Mouse (Mus musculus): ENCODE data around the gene Usp9x. TPM values are rescaled to one million over a fixed set of nuclear protein-coding genes. Genes with fewer than 3 reads are reported as not detected.

Gene Usp9x
- total RNA-seq (2015; ENCODE audit: low replicate concordance) = 52.8 and 65.0 TPM in 2 replicates
- 61.0 and 71.4 TPM in 2 replicates for total RNA-seq (2017; ENCODE audit: low replicate concordance)

- ATAC-seq (replicated peaks; ENCODE audit: low FRiP score, poor library complexity, severe bottlenecking) = peak; percentile 79
These were observed at the start of gene Usp9x for GRCm38 (mm10) chrX:13071241-13071775. Gene Usp9x (plus strand): TSS chrX:13071498.

DNA sequence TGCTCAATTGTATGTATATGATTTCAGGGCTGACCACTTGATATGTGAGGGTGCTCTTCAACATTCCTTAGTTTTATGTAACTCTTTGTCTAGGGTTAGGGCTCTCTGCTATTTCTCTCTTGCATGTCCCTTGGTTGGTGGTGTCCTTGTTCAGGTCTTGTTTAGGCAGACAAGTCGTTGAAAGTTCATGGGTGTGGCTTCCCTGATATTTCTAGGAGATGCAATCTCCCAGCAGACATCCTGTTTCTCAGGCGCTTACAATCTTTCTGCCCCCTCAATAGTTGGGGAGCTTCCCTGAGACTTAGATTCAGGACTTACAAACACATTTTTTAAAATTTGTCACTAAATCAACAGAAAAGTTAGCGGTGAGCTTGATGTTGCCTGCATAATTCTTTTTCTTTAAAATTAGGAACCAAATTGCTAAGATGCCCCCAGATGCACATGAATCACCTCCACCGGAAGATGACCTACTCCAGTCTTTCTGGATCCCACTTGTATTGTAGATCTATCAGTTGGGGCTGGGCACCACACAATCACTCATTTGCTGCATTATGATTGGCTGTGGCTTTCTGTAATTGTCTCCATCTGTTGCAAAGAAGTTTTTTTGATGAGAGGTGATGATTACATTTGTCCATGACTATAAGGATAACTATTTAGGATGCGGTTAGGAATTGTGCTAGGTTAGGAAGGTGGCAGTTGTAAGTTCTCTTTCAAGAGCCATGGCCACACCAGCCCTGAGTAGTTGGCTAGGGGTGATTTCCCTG is 48.6 kb upstream of the Usp9x start:
- no peak for ATAC-seq (replicated peaks; ENCODE audit: low FRiP score, poor library complexity, severe bottlenecking)

GRCm38 (mm10) chrX:13024539-13025202 is 46.6 kb upstream of the Usp9x start:
- ATAC-seq (replicated peaks; ENCODE audit: low FRiP score, poor library complexity, severe bottlenecking) = no peak

DNA sequence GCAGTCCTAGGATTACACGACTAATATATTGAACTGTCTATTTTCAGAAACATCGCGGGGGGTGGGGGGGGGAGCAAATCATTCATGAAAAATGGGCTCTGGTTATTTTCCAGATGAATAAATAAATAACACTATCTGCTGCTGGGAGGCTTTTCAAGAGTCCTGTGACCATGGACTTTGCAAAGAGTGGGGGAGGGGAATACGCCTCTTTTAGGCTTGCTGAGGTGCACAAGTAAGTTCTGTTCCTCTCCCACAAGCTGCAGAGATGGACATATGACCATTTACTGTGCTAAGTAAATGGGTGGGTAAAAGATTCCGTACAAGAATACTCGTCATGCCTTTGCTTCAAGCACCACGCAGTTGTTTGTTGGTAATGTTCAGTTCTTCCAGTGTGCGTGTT is 46.0 kb upstream of the Usp9x start:
- ATAC-seq (replicated peaks; ENCODE audit: low FRiP score, poor library complexity, severe bottlenecking) = no peak

- no peak for ATAC-seq (replicated peaks; ENCODE audit: low FRiP score, poor library complexity, severe bottlenecking)
These were observed 43.1 kb upstream of the Usp9x start for GRCm38 (mm10) chrX:13028156-13028555.

GRCm38 (mm10) chrX:13029996-13030395 is 41.3 kb upstream of the Usp9x start:
- no peak for ATAC-seq (replicated peaks; ENCODE audit: low FRiP score, poor library complexity, severe bottlenecking)

DNA sequence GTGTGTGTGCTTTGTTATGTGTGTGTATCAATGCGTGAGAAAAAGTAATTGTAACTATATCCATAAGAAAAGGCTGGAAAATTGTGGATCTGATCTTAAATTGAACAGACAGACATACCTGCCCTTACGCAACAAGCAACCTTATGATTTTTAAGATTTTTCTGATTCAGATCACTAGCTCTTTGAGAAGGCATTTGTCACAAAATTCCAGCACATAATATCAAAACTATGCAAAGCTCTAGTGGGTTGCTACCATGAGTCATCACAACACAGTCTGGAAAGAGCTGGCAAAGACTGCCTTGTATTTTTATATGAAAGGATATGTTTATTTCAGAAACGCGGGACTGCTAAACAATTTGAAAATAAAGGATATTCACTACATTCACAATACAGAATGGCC is 34.2 kb upstream of the Usp9x start:
- no peak for ATAC-seq (replicated peaks; ENCODE audit: low FRiP score, poor library complexity, severe bottlenecking)

DNA sequence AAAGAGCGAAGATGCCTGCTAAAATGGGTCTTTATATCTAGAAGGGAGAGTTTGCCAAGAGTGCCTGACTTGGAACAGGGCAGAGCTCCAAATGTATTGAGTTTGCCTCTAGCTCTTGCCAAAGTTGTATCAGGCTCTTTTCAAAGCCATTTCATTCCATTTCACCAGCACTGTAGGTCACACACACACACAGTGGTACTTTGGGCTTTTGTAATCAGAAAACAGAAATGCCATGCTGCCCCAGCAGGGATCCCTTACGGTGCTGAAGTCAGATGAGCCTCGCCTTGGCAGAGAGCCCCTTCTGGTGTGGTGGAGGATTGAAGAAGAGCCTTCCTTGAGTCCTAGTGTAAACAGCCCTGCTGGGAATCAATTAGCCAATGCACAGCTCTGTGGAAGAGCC is 32.1 kb upstream of the Usp9x start:
- no peak for ATAC-seq (replicated peaks; ENCODE audit: low FRiP score, poor library complexity, severe bottlenecking)

- no peak for ATAC-seq (replicated peaks; ENCODE audit: low FRiP score, poor library complexity, severe bottlenecking)
These were observed 30.9 kb upstream of the Usp9x start for GRCm38 (mm10) chrX:13040391-13040790.

GRCm38 (mm10) chrX:13041630-13042129 is 29.6 kb upstream of the Usp9x start:
- ATAC-seq (replicated peaks; ENCODE audit: low FRiP score, poor library complexity, severe bottlenecking) = peak; percentile 97

- no peak for ATAC-seq (replicated peaks; ENCODE audit: low FRiP score, poor library complexity, severe bottlenecking)
These were observed 27.5 kb upstream of the Usp9x start for GRCm38 (mm10) chrX:13043780-13044179.

DNA sequence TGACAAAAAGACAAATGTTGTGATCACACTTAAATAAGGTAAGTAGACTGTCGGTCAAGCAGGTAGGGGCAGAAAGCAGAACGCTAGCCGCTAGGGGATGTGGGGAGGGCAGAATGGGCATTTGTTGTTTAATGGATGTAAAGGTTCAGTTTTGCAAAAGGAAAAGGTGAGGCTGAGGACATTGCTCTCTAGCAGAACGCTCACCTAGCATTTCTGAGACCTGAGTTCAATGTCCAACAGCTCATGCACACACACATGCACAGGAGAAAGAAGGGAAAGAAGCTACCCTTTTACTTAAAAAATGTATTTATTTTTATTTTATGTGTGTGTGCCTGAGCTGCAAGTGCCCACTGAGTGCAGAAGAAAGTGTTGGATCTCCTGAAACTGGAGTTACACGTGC is 26.6 kb upstream of the Usp9x start:
- no peak for ATAC-seq (replicated peaks; ENCODE audit: low FRiP score, poor library complexity, severe bottlenecking)

- ATAC-seq (replicated peaks; ENCODE audit: low FRiP score, poor library complexity, severe bottlenecking) = no peak
These were observed 24.3 kb upstream of the Usp9x start for GRCm38 (mm10) chrX:13046893-13047435.

- ATAC-seq (replicated peaks; ENCODE audit: low FRiP score, poor library complexity, severe bottlenecking) = no peak
These were observed 23.5 kb upstream of the Usp9x start for GRCm38 (mm10) chrX:13047631-13048345.

DNA sequence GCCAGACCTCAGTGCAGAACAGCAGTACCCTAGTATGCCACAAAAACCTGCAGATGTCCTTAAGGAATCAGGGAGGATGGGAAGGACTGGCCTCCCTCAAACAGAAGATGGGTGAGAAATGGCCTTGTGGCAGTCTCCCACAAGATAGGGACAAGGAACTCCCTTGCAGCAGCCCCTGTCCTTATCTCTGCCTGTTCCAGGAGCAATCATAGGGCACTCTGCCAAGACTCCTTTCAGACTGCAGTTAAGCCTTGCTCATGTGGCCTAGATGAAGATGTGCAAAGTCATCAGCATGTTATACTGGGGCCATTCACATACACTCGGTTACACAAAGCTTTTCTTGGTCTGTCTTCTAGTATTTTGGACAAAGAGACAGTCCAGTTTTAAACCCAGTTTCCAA is 16.7 kb upstream of the Usp9x start:
- ATAC-seq (replicated peaks; ENCODE audit: low FRiP score, poor library complexity, severe bottlenecking) = peak; percentile 100

DNA sequence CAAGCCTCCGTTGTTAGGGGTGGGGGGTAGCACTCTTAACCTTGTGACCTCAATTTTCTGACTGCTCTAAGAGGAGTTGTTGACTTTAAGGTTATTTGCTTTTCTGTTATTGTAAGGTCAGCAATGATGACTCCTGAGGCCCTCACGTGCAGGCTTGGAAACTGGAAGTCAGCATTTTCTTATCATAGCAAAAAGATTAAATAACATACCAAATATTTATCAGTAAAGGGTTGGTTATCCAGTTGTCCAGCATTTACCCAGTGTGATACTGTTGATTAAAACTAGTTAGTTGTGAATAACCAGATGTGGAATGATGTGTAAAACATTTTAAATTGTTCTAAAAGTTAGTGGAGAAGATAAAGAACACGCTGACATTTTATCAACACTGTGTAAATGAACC is 9.3 kb upstream of the Usp9x start:
- no peak for ATAC-seq (replicated peaks; ENCODE audit: low FRiP score, poor library complexity, severe bottlenecking)

DNA sequence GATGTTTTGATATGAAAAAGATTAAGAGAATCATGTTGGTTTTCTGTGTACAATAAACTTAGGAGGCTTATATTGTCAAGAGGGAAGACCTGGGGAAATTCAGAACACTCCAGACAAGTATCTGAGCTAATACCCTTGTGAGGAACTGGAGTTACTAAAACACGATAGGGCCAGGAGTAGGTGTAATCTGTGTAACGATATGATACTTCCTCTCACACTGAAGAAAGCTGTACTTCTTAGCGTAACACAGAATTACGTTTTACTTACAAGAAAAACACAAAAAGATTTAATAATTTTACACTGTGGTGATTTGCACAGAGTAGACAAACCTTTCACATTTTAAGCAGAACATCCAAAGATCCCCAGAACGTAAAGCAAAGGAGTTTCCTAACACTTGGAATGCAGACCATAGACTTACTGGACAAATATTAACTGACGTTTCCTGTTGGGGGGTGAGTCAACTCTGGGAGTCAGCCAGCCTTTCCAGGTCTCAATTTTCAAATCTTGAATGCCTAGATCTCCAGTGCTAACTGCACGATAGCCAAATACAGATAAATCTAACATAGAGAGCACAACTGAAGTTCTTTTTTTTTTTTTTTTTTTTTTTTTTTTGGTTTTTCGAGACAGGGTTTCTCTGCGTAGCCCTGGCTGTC is 6.9 kb upstream of the Usp9x start:
- ATAC-seq (replicated peaks; ENCODE audit: low FRiP score, poor library complexity, severe bottlenecking) = no peak

DNA sequence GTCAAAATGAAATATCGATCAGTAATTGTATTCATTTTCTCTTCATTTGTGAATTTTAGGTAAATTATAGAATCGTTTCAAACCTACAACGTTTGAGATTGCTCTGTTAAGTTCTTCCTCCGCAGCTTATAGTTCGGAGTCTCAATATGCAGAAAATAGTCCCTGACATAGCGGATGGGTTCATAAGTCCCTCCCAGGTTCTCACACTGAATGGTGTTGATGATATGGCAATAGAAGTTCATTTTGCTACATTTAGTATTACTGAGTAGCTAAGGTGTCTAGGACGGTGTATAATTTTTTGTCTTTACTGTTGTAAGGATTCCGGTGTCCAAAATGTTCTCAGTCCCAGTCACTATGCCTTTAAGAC is 1.1 kb upstream of the Usp9x start:
- no peak for ATAC-seq (replicated peaks; ENCODE audit: low FRiP score, poor library complexity, severe bottlenecking)

DNA sequence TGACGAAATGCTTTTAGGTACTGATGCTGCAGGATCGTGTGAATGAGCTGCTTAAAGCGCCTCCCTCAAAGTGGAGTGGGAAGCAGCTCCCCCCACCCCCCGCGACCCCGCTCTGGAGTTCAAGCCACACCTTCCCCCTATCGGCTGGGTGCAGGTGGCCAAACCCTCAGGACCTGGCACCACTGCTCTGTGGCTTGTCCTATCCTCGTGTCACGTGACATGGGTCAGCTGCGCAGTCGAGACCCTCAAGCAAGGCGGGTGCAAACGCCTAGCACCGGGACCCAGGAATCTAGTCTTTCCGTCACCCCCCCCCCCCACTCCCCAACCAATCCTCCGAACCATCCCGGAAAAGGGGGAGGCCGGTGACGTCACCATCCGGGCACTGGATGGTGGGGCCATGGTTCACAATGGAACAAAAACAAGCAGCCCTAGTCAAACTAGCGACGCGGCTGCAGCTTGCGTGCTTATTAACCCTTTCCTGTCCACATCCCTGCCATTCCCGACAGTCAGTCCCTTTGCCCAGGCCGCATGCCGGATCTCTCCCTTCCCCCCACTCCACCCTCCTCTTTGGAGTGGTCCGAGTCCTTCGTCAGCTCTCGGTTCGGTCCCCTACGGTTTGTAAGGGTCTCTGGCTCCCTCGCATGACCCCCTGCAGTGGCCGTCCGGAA is 591 bp upstream of the Usp9x start:
- peak; percentile 68 for ATAC-seq (replicated peaks; ENCODE audit: low FRiP score, poor library complexity, severe bottlenecking)
